Mouse (Mus musculus): ENCODE measurements at regions not wholly inside any gene's neighbourhood (a gene's known extent, or its start where the extent isn't known, plus 50 kb on each side); places are given as distances from the start of the nearest gene placed in this dataset.

DNA sequence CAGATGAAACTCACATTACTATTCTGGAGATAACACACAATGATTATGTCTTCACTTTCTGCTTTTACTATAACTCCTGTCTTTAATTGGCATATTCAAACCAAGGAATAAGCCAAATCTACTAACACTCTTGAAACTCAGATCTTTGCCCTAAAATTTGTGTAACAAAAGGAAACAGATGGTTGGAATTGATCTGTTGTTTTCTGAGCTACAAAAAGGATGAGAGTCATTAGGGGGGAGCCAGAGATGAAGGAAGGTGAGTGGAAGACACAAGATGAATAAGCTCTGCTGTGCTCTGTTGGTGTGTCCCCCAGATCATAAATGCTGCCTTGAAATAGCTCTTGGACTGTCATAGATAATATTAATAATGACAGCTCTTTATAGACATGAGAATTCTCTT lies 718.6 kb upstream of the Impad1 start:
- TF ChIP-seq CTCF (conservative IDR thresholded peaks at IDR 0.05; ENCODE audit: low read length), result no peak
- no peak for TF ChIP-seq POU5F1 (IDR thresholded peaks at IDR 0.05; ENCODE audit: borderline replicate concordance, low read length)
- TF ChIP-seq NANOG (IDR thresholded peaks at IDR 0.05; ENCODE audit: borderline replicate concordance, low read length), result peak; percentile 90
